Mouse (Mus musculus): ENCODE data around the gene Serpinf1. TPM values are rescaled to one million over a fixed set of nuclear protein-coding genes. Genes with fewer than 3 reads are reported as not detected.
A peak's percentile ranks its signal among the peaks of the same experiment; 100 is the strongest.

Gene Serpinf1
- polyA plus RNA-seq, 1 experiment from 2014 or later = 70.2 TPM

GRCm38 (mm10) chr11:75452812-75453557 is 30.5 kb upstream of the Serpinf1 start:
- Histone ChIP-seq H3K27me3 (ENCODE audit: low read depth, poor library complexity, severe bottlenecking) (peaks cover 8% of the 10 kb centered on the region), H3K36me3 (peaks cover 24% of the 10 kb centered on the region), H3K4me3 (peak overlapping the region; percentile 72; the same call in 1 of the 2 replicates), H3K9me3 (replicated peaks) (no peaks in the 10 kb centered on the region), H3K4me1 (peaks cover 34% of the 10 kb centered on the region), H3K27ac (replicated peaks) (no peak overlapping the region)
- WGBS = 93% methylated on average over 31 of the region's 31 CpGs
- no peak for DNase-seq (ENCODE audit: low spot score)

- Histone ChIP-seq H3K27ac (replicated peaks) (no peak overlapping the region), H3K4me1 (peaks cover 34% of the 10 kb centered on the region), H3K27me3 (ENCODE audit: low read depth, poor library complexity, severe bottlenecking) (peaks cover 8% of the 10 kb centered on the region), H3K36me3 (peaks cover 33% of the 10 kb centered on the region), H3K4me3 (no peak overlapping the region), H3K9me3 (replicated peaks) (no peaks in the 10 kb centered on the region)
- WGBS = 87% methylated on average over 8 of the region's 8 CpGs
- no peak for DNase-seq (ENCODE audit: low spot score)
Observed at GRCm38 (mm10) chr11:75452081-75452480, 29.6 kb upstream of the Serpinf1 start.

GRCm38 (mm10) chr11:75450936-75451335 is 28.4 kb upstream of the Serpinf1 start:
- Histone ChIP-seq H3K36me3 (peaks cover 34% of the 10 kb centered on the region), H3K27me3 (ENCODE audit: low read depth, poor library complexity, severe bottlenecking) (peaks cover 8% of the 10 kb centered on the region), H3K27ac (replicated peaks) (no peak overlapping the region), H3K4me1 (peaks cover 34% of the 10 kb centered on the region), H3K9me3 (replicated peaks) (no peaks in the 10 kb centered on the region), H3K4me3 (no peak overlapping the region)
- DNase-seq (ENCODE audit: low spot score) = no peak
- WGBS = 91% methylated on average over 15 of the region's 15 CpGs

- H3K4me3 ChIP-seq = no peak overlapping the region
- DNase-seq (ENCODE audit: low spot score) = no peak
- peaks cover 36% of the 10 kb centered on the region for H3K36me3 ChIP-seq
- peaks cover 8% of the 10 kb centered on the region for H3K27me3 ChIP-seq (ENCODE audit: low read depth, poor library complexity, severe bottlenecking)
- no peaks in the 10 kb centered on the region for H3K9me3 ChIP-seq (replicated peaks)
- H3K27ac ChIP-seq (replicated peaks) = no peak overlapping the region
- H3K4me1 ChIP-seq = peaks cover 34% of the 10 kb centered on the region
- 90% methylated on average over 8 of the region's 8 CpGs for WGBS
Observed at GRCm38 (mm10) chr11:75450304-75450908, 27.9 kb upstream of the Serpinf1 start.

GRCm38 (mm10) chr11:75449695-75450094 is 27.2 kb upstream of the Serpinf1 start:
- Histone ChIP-seq H3K36me3 (peaks cover 39% of the 10 kb centered on the region), H3K4me1 (peaks cover 27% of the 10 kb centered on the region), H3K27me3 (ENCODE audit: low read depth, poor library complexity, severe bottlenecking) (peaks cover 8% of the 10 kb centered on the region), H3K9me3 (replicated peaks) (no peaks in the 10 kb centered on the region), H3K4me3 (no peak overlapping the region), H3K27ac (replicated peaks) (peak overlapping the region; percentile 60)
- DNase-seq (ENCODE audit: low spot score) = no peak
- 85% methylated on average over 7 of the region's 7 CpGs for WGBS

GRCm38 (mm10) chr11:75448575-75448974 is 26.1 kb upstream of the Serpinf1 start:
- Histone ChIP-seq H3K36me3 (peaks cover 39% of the 10 kb centered on the region), H3K27ac (replicated peaks) (no peak overlapping the region), H3K4me3 (no peak overlapping the region), H3K4me1 (peaks cover 27% of the 10 kb centered on the region), H3K9me3 (replicated peaks) (no peaks in the 10 kb centered on the region), H3K27me3 (ENCODE audit: low read depth, poor library complexity, severe bottlenecking) (peaks cover 4% of the 10 kb centered on the region)
- DNase-seq (ENCODE audit: low spot score) = no peak
- WGBS = 86% methylated on average over 3 of the region's 3 CpGs

- no peak overlapping the region for H3K4me3 ChIP-seq
- no peaks in the 10 kb centered on the region for H3K27me3 ChIP-seq (ENCODE audit: low read depth, poor library complexity, severe bottlenecking)
- H3K9me3 ChIP-seq (replicated peaks) = no peaks in the 10 kb centered on the region
- peaks cover 13% of the 10 kb centered on the region for H3K4me1 ChIP-seq
- 0 out of 2 replicates have a peak overlapping the region, but pooled peaks have one; percentile 13 for H3K27ac ChIP-seq (replicated peaks)
- H3K36me3 ChIP-seq = peaks cover 34% of the 10 kb centered on the region
- 44% methylated on average over 8 of the region's 8 CpGs for WGBS
- DNase-seq (ENCODE audit: low spot score) = no peak
Observed at GRCm38 (mm10) chr11:75443711-75444110, 21.2 kb upstream of the Serpinf1 start.

GRCm38 (mm10) chr11:75441601-75442000 is 19.1 kb upstream of the Serpinf1 start:
- no peak for DNase-seq (ENCODE audit: low spot score)
- no peak overlapping the region for H3K4me3 ChIP-seq
- H3K27ac ChIP-seq (replicated peaks) = no peak overlapping the region
- WGBS = 88% methylated on average over 16 of the region's 16 CpGs
- H3K9me3 ChIP-seq (replicated peaks) = no peaks in the 10 kb centered on the region
- peaks cover 17% of the 10 kb centered on the region for H3K36me3 ChIP-seq
- no peaks in the 10 kb centered on the region for H3K27me3 ChIP-seq (ENCODE audit: low read depth, poor library complexity, severe bottlenecking)
- peaks cover 13% of the 10 kb centered on the region for H3K4me1 ChIP-seq

- no peaks in the 10 kb centered on the region for H3K9me3 ChIP-seq (replicated peaks)
- peaks cover 13% of the 10 kb centered on the region for H3K4me1 ChIP-seq
- H3K27ac ChIP-seq (replicated peaks) = no peak overlapping the region
- WGBS = 88% methylated on average over 7 of the region's 7 CpGs
- H3K36me3 ChIP-seq = peaks cover 17% of the 10 kb centered on the region
- no peak for DNase-seq (ENCODE audit: low spot score)
- no peak overlapping the region for H3K4me3 ChIP-seq
- no peaks in the 10 kb centered on the region for H3K27me3 ChIP-seq (ENCODE audit: low read depth, poor library complexity, severe bottlenecking)
Observed at GRCm38 (mm10) chr11:75441034-75441433, 18.5 kb upstream of the Serpinf1 start.

- Histone ChIP-seq H3K36me3 (peaks cover 12% of the 10 kb centered on the region), H3K27me3 (ENCODE audit: low read depth, poor library complexity, severe bottlenecking) (no peaks in the 10 kb centered on the region), H3K4me1 (peaks cover 13% of the 10 kb centered on the region), H3K4me3 (no peak overlapping the region), H3K9me3 (replicated peaks) (no peaks in the 10 kb centered on the region), H3K27ac (replicated peaks) (no peak overlapping the region)
- 98% methylated on average over 3 of the region's 3 CpGs for WGBS
- no peak for DNase-seq (ENCODE audit: low spot score)
Observed at GRCm38 (mm10) chr11:75439951-75440350, 17.4 kb upstream of the Serpinf1 start.

- 90% methylated on average over 6 of the region's 6 CpGs for WGBS
Observed at GRCm38 (mm10) chr11:75439363-75439762, 16.9 kb upstream of the Serpinf1 start, which contains the start of gene Serpinf2. Gene Serpinf2 (minus strand): TSS chr11:75439591.

GRCm38 (mm10) chr11:75438804-75439203 is 16.3 kb upstream of the Serpinf1 start:
- Histone ChIP-seq H3K27me3 (ENCODE audit: low read depth, poor library complexity, severe bottlenecking) (no peaks in the 10 kb centered on the region), H3K27ac (replicated peaks) (no peak overlapping the region), H3K9me3 (replicated peaks) (peaks cover 6% of the 10 kb centered on the region), H3K4me1 (peaks cover 5% of the 10 kb centered on the region), H3K4me3 (no peak overlapping the region), H3K36me3 (peaks cover 12% of the 10 kb centered on the region)
- WGBS = 90% methylated on average over 3 of the region's 3 CpGs
- no peak for DNase-seq (ENCODE audit: low spot score)

More at GRCm38 (mm10) chr11:75439363-75439762, 16.9 kb upstream of the Serpinf1 start, which contains the start of gene Serpinf2:
- no peak for DNase-seq (ENCODE audit: low spot score)
- peaks cover 3% of the 10 kb centered on the region for H3K9me3 ChIP-seq (replicated peaks)
- no peak within 1 kb of the TSS for H3K27ac ChIP-seq (replicated peaks)
- no peaks in the 10 kb centered on the region for H3K27me3 ChIP-seq (ENCODE audit: low read depth, poor library complexity, severe bottlenecking)
- no peak within 1 kb of the TSS for H3K4me3 ChIP-seq
- H3K36me3 ChIP-seq = peaks cover 12% of the 10 kb centered on the region
- peaks cover 11% of the 10 kb centered on the region for H3K4me1 ChIP-seq

- 87% methylated on average over 13 of the region's 13 CpGs for WGBS
- H3K4me1 ChIP-seq = no peaks in the 10 kb centered on the region
- H3K9me3 ChIP-seq (replicated peaks) = peaks cover 6% of the 10 kb centered on the region
- H3K27ac ChIP-seq (replicated peaks) = no peak overlapping the region
- DNase-seq (ENCODE audit: low spot score) = no peak
- peaks cover 12% of the 10 kb centered on the region for H3K36me3 ChIP-seq
- no peak overlapping the region for H3K4me3 ChIP-seq
- H3K27me3 ChIP-seq (ENCODE audit: low read depth, poor library complexity, severe bottlenecking) = no peaks in the 10 kb centered on the region
Observed at GRCm38 (mm10) chr11:75438194-75438593, 15.7 kb upstream of the Serpinf1 start.
